Mouse (Mus musculus): ENCODE results near the gene Rab23.

GRCm38 (mm10) chr1:33771621-33772020, 51.9 kb downstream of the Rab23 start:
- TF ChIP-seq CTCF (IDR thresholded peaks at IDR 0.05; ENCODE audit: low read depth, low read length) (no peak), POLR2A (IDR thresholded peaks at IDR 0.05; ENCODE audit: borderline replicate concordance, low read depth, low read length) (no peak)
